Mouse (Mus musculus): ENCODE results near the gene Ccin. TPM values are rescaled to one million over a fixed set of nuclear protein-coding genes. Genes with fewer than 3 reads are reported as not detected.

The Ccin gene
- polyA plus RNA-seq, 2 experiments, result 0.10 to 0.36 TPM

DNA sequence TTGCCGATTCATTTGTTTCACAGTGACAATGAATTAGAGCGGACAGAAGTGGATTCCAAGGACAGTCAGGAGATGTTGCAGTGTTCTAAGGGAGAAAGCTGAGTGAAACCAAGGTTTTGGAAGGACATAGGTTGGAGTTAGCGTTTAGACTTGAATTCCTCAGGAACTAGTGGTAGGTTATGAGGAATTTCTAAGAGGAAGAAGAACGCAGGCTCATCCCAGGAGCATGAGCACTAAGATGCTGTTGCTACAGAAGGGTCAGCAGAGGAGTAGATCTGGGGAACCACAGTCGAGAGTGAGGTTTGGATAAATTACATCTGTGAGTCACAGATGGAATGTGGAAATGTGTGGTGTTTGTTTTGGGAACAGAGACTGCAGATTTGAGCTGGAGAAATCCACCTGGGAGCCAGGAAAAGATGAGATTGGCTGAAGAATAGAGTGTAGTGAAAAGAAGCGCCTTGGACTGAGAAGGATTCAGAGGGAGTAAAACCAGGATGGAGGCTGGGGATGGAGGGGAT, 7.0 kb upstream of the Ccin start:
- DNase-seq (ENCODE audit: low spot score) (no peak), ATAC-seq (ENCODE audit: low FRiP score, low read depth) (no peak)
- H3K27me3 ChIP-seq (ENCODE audit: control insufficient read depth, insufficient read depth, low read length), result no peaks in the 10 kb centered on the region
- H3K9ac ChIP-seq (ENCODE audit: low read depth, low read length, severe bottlenecking), result no peak overlapping the region
- no peak overlapping the region for H3K4me2 ChIP-seq (replicated peaks; ENCODE audit: low read depth, low read length, severe bottlenecking)
- no peak overlapping the region for H3K27ac ChIP-seq (replicated peaks; ENCODE audit: low read depth, low read length)
- H3K9me3 ChIP-seq (ENCODE audit: control insufficient read depth, low read length), result no peaks in the 10 kb centered on the region
- TF ChIP-seq POLR2A (IDR thresholded peaks at IDR 0.05; ENCODE audit: borderline replicate concordance, extremely low read depth, insufficient read depth, insufficient read length), result no peak
- WGBS, result 81% methylated on average over 6 of the region's 6 CpGs
- peaks cover 10% of the 10 kb centered on the region; the same call in 1 of the 2 replicates for H3K36me3 ChIP-seq (ENCODE audit: control insufficient read depth, insufficient read depth, low read length)
- H3K4me1 ChIP-seq (ENCODE audit: control insufficient read depth, insufficient read depth, low read length), result peaks cover 30% of the 10 kb centered on the region
- no peak overlapping the region for H3K4me3 ChIP-seq (replicated peaks; ENCODE audit: low read length)

DNA sequence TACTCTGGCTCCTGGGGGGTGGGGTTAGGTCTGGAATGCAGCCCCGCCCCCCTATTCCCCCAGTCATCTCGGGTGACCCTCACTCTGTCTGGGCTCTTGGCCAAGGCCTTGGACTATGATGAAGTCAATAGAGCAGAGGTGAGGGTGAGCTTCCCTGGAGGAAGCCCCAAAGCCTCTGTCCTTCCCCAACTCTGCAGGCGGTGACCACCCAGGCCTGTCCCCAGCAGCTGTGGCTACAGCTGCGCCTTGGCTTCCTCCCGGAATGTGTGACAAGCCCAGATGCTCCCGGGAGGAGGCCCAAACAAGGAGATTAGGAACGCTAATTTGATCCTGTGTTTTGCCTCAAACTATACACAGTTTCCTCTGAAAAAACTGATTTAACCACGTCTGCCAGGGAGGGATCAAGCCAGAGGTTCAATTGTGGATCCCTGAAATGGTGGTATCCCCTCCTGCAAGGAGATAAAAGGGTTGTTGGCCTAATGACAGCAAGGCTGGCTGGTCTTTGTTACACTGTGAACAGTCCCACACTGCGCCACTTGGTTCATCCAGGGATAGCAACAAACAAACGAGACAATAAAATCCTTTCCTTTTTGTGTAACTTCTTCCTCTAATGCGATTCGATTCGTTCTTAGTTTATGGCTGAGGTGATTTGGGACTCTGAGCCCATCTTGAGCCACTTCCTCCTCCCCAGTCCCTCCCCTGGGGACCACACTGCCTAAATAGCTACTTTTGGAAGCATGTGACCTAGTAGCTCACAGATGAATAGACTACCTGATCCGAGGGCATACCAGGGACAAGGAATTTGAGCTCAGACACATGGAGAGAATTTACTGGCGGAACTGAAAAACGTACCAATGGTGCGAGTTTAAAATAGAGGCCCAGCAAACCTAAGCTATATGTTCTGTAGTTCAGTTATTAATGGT, 4.5 kb upstream of the Ccin start:
- Histone ChIP-seq H3K4me3 (replicated peaks; ENCODE audit: low read length) (no peak overlapping the region), H3K36me3 (ENCODE audit: control insufficient read depth, insufficient read depth, low read length) (peaks cover 4% of the 10 kb centered on the region; the same call in 1 of the 2 replicates), H3K27ac (replicated peaks; ENCODE audit: low read depth, low read length) (peak overlapping the region; percentile 35; the same call in 1 of the 2 replicates), H3K4me1 (ENCODE audit: control insufficient read depth, insufficient read depth, low read length) (peaks cover 27% of the 10 kb centered on the region), H3K4me2 (replicated peaks; ENCODE audit: low read depth, low read length, severe bottlenecking) (no peak overlapping the region), H3K27me3 (ENCODE audit: control insufficient read depth, insufficient read depth, low read length) (no peaks in the 10 kb centered on the region), H3K9ac (ENCODE audit: low read depth, low read length, severe bottlenecking) (no peak overlapping the region), H3K9me3 (ENCODE audit: control insufficient read depth, low read length) (no peaks in the 10 kb centered on the region)
- WGBS, result 22% methylated on average over 17 of the region's 17 CpGs
- DNase-seq (ENCODE audit: low spot score) (peak; percentile 61), ATAC-seq (ENCODE audit: low FRiP score, low read depth) (peak; percentile 82)
- TF ChIP-seq POLR2A (IDR thresholded peaks at IDR 0.05; ENCODE audit: borderline replicate concordance, extremely low read depth, insufficient read depth, insufficient read length), result no peak

DNA sequence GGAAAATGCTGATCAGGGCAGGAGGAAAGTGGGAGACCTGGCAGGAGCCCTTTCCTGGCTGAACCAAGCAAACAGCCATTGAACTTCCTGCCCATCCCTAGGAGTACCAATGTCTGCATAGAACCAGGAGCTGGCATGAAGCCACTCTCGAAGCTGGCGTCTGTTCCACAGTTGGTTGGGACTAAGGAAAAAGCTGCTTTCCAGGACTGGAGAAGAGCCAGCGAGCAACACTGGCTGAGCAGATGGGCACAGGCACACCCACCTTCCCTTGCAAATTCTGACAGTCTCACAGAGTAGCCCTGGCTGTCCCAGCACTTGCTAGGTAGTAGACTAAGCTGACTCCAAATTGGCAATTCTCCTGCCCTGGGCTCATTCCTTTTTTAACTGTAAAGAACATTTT, 3.5 kb upstream of the Ccin start:
- 0 out of 2 replicates have a peak, but pooled peaks cover 1% of the 10 kb centered on the region for H3K36me3 ChIP-seq (ENCODE audit: control insufficient read depth, insufficient read depth, low read length)
- peaks cover 27% of the 10 kb centered on the region for H3K4me1 ChIP-seq (ENCODE audit: control insufficient read depth, insufficient read depth, low read length)
- DNase-seq (ENCODE audit: low spot score) (peak; percentile 66), ATAC-seq (ENCODE audit: low FRiP score, low read depth) (no peak)
- H3K27me3 ChIP-seq (ENCODE audit: control insufficient read depth, insufficient read depth, low read length), result no peaks in the 10 kb centered on the region
- no peak for TF ChIP-seq POLR2A (IDR thresholded peaks at IDR 0.05; ENCODE audit: borderline replicate concordance, extremely low read depth, insufficient read depth, insufficient read length)
- H3K4me3 ChIP-seq (replicated peaks; ENCODE audit: low read length), result no peak overlapping the region
- 69% methylated on average over 3 of the region's 3 CpGs for WGBS
- H3K9me3 ChIP-seq (ENCODE audit: control insufficient read depth, low read length), result no peaks in the 10 kb centered on the region
- H3K9ac ChIP-seq (ENCODE audit: low read depth, low read length, severe bottlenecking), result no peak overlapping the region
- H3K27ac ChIP-seq (replicated peaks; ENCODE audit: low read depth, low read length), result no peak overlapping the region
- no peak overlapping the region for H3K4me2 ChIP-seq (replicated peaks; ENCODE audit: low read depth, low read length, severe bottlenecking)

DNA sequence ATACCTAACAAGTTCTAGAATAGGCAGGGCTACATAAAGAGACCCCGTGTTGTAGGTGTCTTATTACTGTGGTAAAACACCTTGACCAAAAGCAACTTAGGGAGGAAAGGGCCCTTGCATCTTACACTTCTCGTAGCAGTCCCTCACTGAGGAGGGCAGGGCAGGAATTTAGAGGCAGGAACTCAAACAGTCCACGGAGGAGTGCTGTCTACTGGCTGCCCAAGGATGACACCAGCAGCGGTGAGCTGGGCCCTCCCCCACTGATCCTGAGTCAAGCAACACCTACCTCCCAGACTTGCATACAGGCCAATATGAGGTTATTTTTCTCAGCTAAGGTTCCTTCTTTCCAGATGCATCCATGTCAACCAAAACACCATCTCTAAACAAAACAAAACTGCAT, 3.0 kb upstream of the Ccin start:
- WGBS, result 77% methylated on average over 4 of the region's 4 CpGs
- no peaks in the 10 kb centered on the region for H3K9me3 ChIP-seq (ENCODE audit: control insufficient read depth, low read length)
- H3K27me3 ChIP-seq (ENCODE audit: control insufficient read depth, insufficient read depth, low read length), result no peaks in the 10 kb centered on the region
- no peak overlapping the region for H3K4me2 ChIP-seq (replicated peaks; ENCODE audit: low read depth, low read length, severe bottlenecking)
- DNase-seq (ENCODE audit: low spot score), result no peak
- no peaks in the 10 kb centered on the region for H3K36me3 ChIP-seq (ENCODE audit: control insufficient read depth, insufficient read depth, low read length)
- no peak for TF ChIP-seq POLR2A (IDR thresholded peaks at IDR 0.05; ENCODE audit: borderline replicate concordance, extremely low read depth, insufficient read depth, insufficient read length)
- H3K4me3 ChIP-seq (replicated peaks; ENCODE audit: low read length), result no peak overlapping the region
- H3K27ac ChIP-seq (replicated peaks; ENCODE audit: low read depth, low read length), result no peak overlapping the region
- ATAC-seq (ENCODE audit: low FRiP score, low read depth), result no peak
- H3K9ac ChIP-seq (ENCODE audit: low read depth, low read length, severe bottlenecking), result no peak overlapping the region
- peaks cover 27% of the 10 kb centered on the region for H3K4me1 ChIP-seq (ENCODE audit: control insufficient read depth, insufficient read depth, low read length)

DNA sequence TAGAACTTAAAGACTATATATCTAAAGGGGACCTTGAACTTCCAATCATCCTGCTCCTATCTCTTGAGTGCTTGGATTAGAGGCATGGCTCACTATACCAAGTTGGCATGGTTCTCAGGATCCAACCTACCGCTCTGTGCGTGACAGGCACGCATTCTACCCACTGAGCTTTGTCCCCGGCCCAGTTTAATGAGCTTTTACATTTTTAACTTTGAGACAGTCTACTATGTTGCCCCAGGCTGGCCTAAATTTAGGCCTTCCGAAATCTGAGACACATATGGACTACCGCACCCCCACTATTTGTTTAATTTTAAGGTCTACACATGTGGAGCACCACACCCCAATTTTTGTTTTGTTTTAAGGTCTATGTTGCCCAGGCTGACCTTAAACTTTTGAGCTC, 2.4 kb upstream of the Ccin start:
- Histone ChIP-seq H3K9me3 (ENCODE audit: control insufficient read depth, low read length) (no peaks in the 10 kb centered on the region), H3K4me1 (ENCODE audit: control insufficient read depth, insufficient read depth, low read length) (peaks cover 27% of the 10 kb centered on the region), H3K9ac (ENCODE audit: low read depth, low read length, severe bottlenecking) (no peak overlapping the region), H3K27me3 (ENCODE audit: control insufficient read depth, insufficient read depth, low read length) (no peaks in the 10 kb centered on the region), H3K36me3 (ENCODE audit: control insufficient read depth, insufficient read depth, low read length) (no peaks in the 10 kb centered on the region), H3K4me3 (replicated peaks; ENCODE audit: low read length) (no peak overlapping the region), H3K27ac (replicated peaks; ENCODE audit: low read depth, low read length) (no peak overlapping the region), H3K4me2 (replicated peaks; ENCODE audit: low read depth, low read length, severe bottlenecking) (no peak overlapping the region)
- DNase-seq (ENCODE audit: low spot score), result no peak
- TF ChIP-seq POLR2A (IDR thresholded peaks at IDR 0.05; ENCODE audit: borderline replicate concordance, extremely low read depth, insufficient read depth, insufficient read length), result no peak
- no peak for ATAC-seq (ENCODE audit: low FRiP score, low read depth)
- 90% methylated on average over 6 of the region's 6 CpGs for WGBS

Measured in limb, embryonic 14.5 days (tissue).